ENCODE assay signal across 17 mouse cellular contexts in genomic region chr11:59142962-59143361, GRCm38 (mm10). TPM values are rescaled to one million over a fixed set of nuclear protein-coding genes. Genes with fewer than 3 reads are reported as not detected.
"Had no signal": no experiment of that assay in that cellular context is flagged by ENCODE, and none has a peak within 500 bp of the region (broad histone marks: within the 10 kb centered on the region; RNA-seq: fewer than 3 reads in every experiment).

No protein-coding gene starts in this region.

- H3K9ac ChIP-seq: neural tube, embryonic 15.5 days; stomach, embryonic 15.5 days had no signal

- H3K4me1 ChIP-seq: neural tube, embryonic 15.5 days; stomach, embryonic 15.5 days had no signal

- H3K36me3 ChIP-seq: neural tube, embryonic 15.5 days; stomach, embryonic 15.5 days had no signal

- H3K9me3 ChIP-seq: neural tube, embryonic 15.5 days; stomach, embryonic 15.5 days had no signal

- H3K4me2 ChIP-seq: neural tube, embryonic 15.5 days; stomach, embryonic 15.5 days had no signal

- H3K4me3 ChIP-seq: neural tube, embryonic 15.5 days; stomach, embryonic 15.5 days had no signal

- H3K27ac ChIP-seq: neural tube, embryonic 15.5 days; stomach, embryonic 15.5 days; stomach, postnatal 0 days had no signal

- DNase-seq: retina, postnatal 1 day; right cerebral cortex, adult 18-20 months; right cerebral cortex, postnatal 14 days; right cerebral cortex, postnatal 25 days; right cerebral cortex, postnatal 4 days; spleen, adult 18-20 months; thymus, adult 18-20 months; thymus, adult 2 months; thymus, postnatal 14 days; thymus, postnatal 25 days; thymus, postnatal 36 days; thymus, postnatal 4 days had no signal

RNA-seq across cellular contexts. Expression of gene Gjc2, which starts 40.1 kb away (rescaled TPM):
- total RNA-seq: neutrophil, adult 5-6 weeks had no signal
- polyA plus RNA-seq: neural tube, embryonic 14.5 days had no signal
